Mouse (Mus musculus): ENCODE measurements around the gene Olfr131. TPM values are rescaled to one million over a fixed set of nuclear protein-coding genes. Genes with fewer than 3 reads are reported as not detected.
"Not testable (repeated sequence)": the region's sequence is repeated elsewhere in the genome, so short reads cannot be mapped to it uniquely, and the experiment has no call there.

Gene Olfr131
- not detected in 2 replicates for polyA plus RNA-seq (2015; fragmentation: Nextera tagmentation; extraction: Ambion mirVana)

DNA sequence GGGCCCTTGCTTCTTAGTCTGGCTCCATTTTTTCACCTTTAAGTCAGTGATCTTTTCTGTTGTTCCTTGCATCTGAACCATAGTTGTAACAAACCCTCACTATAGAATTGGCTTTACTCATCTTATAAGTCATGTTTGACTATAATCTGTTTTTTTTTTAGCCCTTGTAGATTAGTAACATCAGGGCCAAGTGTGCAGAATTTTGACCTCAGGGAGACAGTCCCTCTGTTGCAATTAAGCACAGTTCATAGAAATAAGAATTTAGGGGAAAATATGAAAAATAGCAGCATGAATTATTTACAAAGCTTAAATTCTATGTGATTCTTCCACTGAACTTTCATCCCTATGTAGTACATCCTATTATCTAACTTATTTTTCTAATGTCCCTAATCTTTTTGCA is at the start of gene Olfr131:
Olfr131 (minus strand) TSS at position 101 of the 400 bp plus-strand sequence.
- Histone ChIP-seq H3K4me1 (replicated peaks; ENCODE audit: control insufficient read depth, insufficient read depth, low read length) (no peaks in the 10 kb centered on the region), H3K27me3 (replicated peaks; ENCODE audit: control insufficient read depth, insufficient read depth, low read length) (no peaks in the 10 kb centered on the region), H3K4me3 (replicated peaks; ENCODE audit: low read length) (no peak within 1 kb of the TSS), H3K9me3 (ENCODE audit: control insufficient read depth, low read length) (no peaks in the 10 kb centered on the region), H3K4me2 (ENCODE audit: low read length) (no peak within 1 kb of the TSS), H3K27ac (ENCODE audit: low read length) (no peak within 1 kb of the TSS), H3K36me3 (ENCODE audit: control insufficient read depth, insufficient read depth) (no peaks in the 10 kb centered on the region), H3K9ac (replicated peaks; ENCODE audit: low read depth, low read length) (no peak within 1 kb of the TSS)
- ATAC-seq, result no peak

DNA sequence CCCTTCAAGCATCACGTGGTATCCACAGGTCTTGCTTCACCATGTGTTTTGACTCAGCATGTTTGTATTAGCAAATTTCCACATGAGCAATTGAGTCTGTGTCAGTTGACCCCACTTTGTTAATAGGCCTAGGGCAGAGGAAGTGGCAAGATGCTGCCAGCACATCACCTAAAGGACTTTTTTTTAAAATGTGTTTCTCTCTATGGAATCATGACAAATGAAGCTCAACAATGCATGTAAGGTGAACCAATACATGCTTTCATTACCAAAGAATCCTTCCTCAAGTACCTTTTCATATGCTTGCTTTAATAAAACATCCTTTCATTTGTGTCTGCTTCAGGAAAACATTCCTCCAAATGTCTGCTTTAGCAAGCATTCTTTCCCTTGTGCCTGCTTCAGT is 45.9 kb upstream of the Olfr131 start, which contains the start of gene Olfr132:
Olfr132 (minus strand) TSS at position 101 of the 400 bp plus-strand sequence.
- WGBS, result 58% methylated on average over 1 of the region's 1 CpGs
- no peaks in the 10 kb centered on the region for H3K4me1 ChIP-seq (replicated peaks; ENCODE audit: control insufficient read depth, insufficient read depth, low read length)
- no peak within 1 kb of the TSS for H3K27ac ChIP-seq (ENCODE audit: low read length)
- no peak within 1 kb of the TSS for H3K4me2 ChIP-seq (ENCODE audit: low read length)
- H3K27me3 ChIP-seq (replicated peaks; ENCODE audit: control insufficient read depth, insufficient read depth, low read length), result no peaks in the 10 kb centered on the region
- no peaks in the 10 kb centered on the region for H3K9me3 ChIP-seq (ENCODE audit: control insufficient read depth, low read length)
- H3K9ac ChIP-seq (replicated peaks; ENCODE audit: low read depth, low read length), result no peak within 1 kb of the TSS
- no peaks in the 10 kb centered on the region for H3K36me3 ChIP-seq (ENCODE audit: control insufficient read depth, insufficient read depth)
- no peak within 1 kb of the TSS for H3K4me3 ChIP-seq (replicated peaks; ENCODE audit: low read length)
- no peak for ATAC-seq

- not testable (repeated sequence) for H3K9me3 ChIP-seq (ENCODE audit: control insufficient read depth, low read length); ATAC-seq; H3K4me3 ChIP-seq (replicated peaks; ENCODE audit: low read length); H3K36me3 ChIP-seq (ENCODE audit: control insufficient read depth, insufficient read depth); H3K4me2 ChIP-seq (ENCODE audit: low read length); H3K27ac ChIP-seq (ENCODE audit: low read length); H3K27me3 ChIP-seq (replicated peaks; ENCODE audit: control insufficient read depth, insufficient read depth, low read length); H3K4me1 ChIP-seq (replicated peaks; ENCODE audit: control insufficient read depth, insufficient read depth, low read length); H3K9ac ChIP-seq (replicated peaks; ENCODE audit: low read depth, low read length)
- 59% methylated on average over 3 of the region's 3 CpGs for WGBS
Measured at GRCm38 (mm10) chr17:38125371-38125770, 36.9 kb upstream of the Olfr131 start.

GRCm38 (mm10) chr17:38124199-38124598 is 35.7 kb upstream of the Olfr131 start:
- H3K9ac ChIP-seq (replicated peaks; ENCODE audit: low read depth, low read length); H3K4me1 ChIP-seq (replicated peaks; ENCODE audit: control insufficient read depth, insufficient read depth, low read length); ATAC-seq; H3K27ac ChIP-seq (ENCODE audit: low read length); H3K4me2 ChIP-seq (ENCODE audit: low read length); H3K9me3 ChIP-seq (ENCODE audit: control insufficient read depth, low read length); H3K4me3 ChIP-seq (replicated peaks; ENCODE audit: low read length); H3K36me3 ChIP-seq (ENCODE audit: control insufficient read depth, insufficient read depth); H3K27me3 ChIP-seq (replicated peaks; ENCODE audit: control insufficient read depth, insufficient read depth, low read length): not testable (repeated sequence)
- 86% methylated on average over 1 of the region's 1 CpGs for WGBS

DNA sequence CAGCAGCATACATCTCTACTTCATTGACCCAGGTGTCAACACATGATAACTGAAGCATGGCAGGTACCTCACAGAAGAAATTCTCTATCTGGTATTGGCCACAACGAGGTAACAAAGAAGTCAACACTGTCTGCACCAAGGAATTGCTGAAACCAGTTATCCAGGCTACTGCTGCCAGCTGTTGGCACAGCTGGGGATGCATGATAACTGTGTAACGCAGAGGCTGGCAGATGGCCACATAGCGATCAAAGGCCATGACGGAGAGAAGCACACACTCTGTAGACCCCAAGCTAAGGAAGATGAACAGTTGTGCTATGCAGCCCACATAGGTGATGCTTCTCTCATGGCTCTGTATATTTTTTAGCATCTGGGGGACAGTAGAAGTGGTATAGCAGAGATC is 6.1 kb downstream of the Olfr131 start:
- Histone ChIP-seq H3K27ac (ENCODE audit: low read length) (no peak overlapping the region), H3K9ac (replicated peaks; ENCODE audit: low read depth, low read length) (no peak overlapping the region), H3K4me1 (replicated peaks; ENCODE audit: control insufficient read depth, insufficient read depth, low read length) (no peaks in the 10 kb centered on the region), H3K27me3 (replicated peaks; ENCODE audit: control insufficient read depth, insufficient read depth, low read length) (no peaks in the 10 kb centered on the region), H3K36me3 (ENCODE audit: control insufficient read depth, insufficient read depth) (no peaks in the 10 kb centered on the region), H3K9me3 (ENCODE audit: control insufficient read depth, low read length) (no peaks in the 10 kb centered on the region; the same call in 1 of the 2 replicates), H3K4me3 (replicated peaks; ENCODE audit: low read length) (no peak overlapping the region), H3K4me2 (ENCODE audit: low read length) (no peak overlapping the region)
- no peak for ATAC-seq
- 87% methylated on average over 4 of the region's 4 CpGs for WGBS

DNA sequence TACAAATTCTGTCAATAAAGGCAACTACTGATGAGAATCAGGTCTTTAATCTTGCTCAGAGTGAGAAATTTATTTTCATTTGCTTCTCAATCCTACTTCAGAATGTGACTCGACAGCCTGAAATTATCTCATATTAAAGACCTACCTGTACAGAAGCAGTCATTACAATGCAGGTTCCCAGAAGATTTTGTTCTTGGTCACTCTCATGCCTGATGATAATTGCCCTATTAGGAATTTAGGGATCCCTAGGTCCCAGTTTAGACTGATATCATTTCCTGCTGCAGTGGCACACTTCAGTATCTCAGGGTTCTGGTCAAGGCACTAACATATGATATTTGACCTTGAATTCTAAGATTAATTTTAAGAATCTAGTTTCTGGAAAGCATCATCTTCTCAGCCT is 24.9 kb downstream of the Olfr131 start, which contains the start of gene Olfr130:
Olfr130 (plus strand) TSS at position 301 of the 400 bp plus-strand sequence.
- Histone ChIP-seq H3K9me3 (ENCODE audit: control insufficient read depth, low read length) (no peaks in the 10 kb centered on the region), H3K36me3 (ENCODE audit: control insufficient read depth, insufficient read depth) (no peaks in the 10 kb centered on the region), H3K4me2 (ENCODE audit: low read length) (no peak within 1 kb of the TSS), H3K9ac (replicated peaks; ENCODE audit: low read depth, low read length) (no peak within 1 kb of the TSS), H3K27ac (ENCODE audit: low read length) (no peak within 1 kb of the TSS), H3K4me1 (replicated peaks; ENCODE audit: control insufficient read depth, insufficient read depth, low read length) (no peaks in the 10 kb centered on the region), H3K27me3 (replicated peaks; ENCODE audit: control insufficient read depth, insufficient read depth, low read length) (no peaks in the 10 kb centered on the region), H3K4me3 (replicated peaks; ENCODE audit: low read length) (no peak within 1 kb of the TSS)
- WGBS, result 89% methylated on average over 1 of the region's 1 CpGs
- ATAC-seq, result no peak

- H3K27ac ChIP-seq (ENCODE audit: low read length), result no peak within 1 kb of the TSS
- WGBS, result 70% methylated on average over 1 of the region's 1 CpGs
- no peak within 1 kb of the TSS for H3K9ac ChIP-seq (replicated peaks; ENCODE audit: low read depth, low read length)
- no peak within 1 kb of the TSS for H3K4me2 ChIP-seq (ENCODE audit: low read length)
- no peaks in the 10 kb centered on the region for H3K4me1 ChIP-seq (replicated peaks; ENCODE audit: control insufficient read depth, insufficient read depth, low read length)
- no peaks in the 10 kb centered on the region for H3K27me3 ChIP-seq (replicated peaks; ENCODE audit: control insufficient read depth, insufficient read depth, low read length)
- H3K4me3 ChIP-seq (replicated peaks; ENCODE audit: low read length), result no peak within 1 kb of the TSS
- no peaks in the 10 kb centered on the region for H3K36me3 ChIP-seq (ENCODE audit: control insufficient read depth, insufficient read depth)
- H3K9me3 ChIP-seq (ENCODE audit: control insufficient read depth, low read length), result no peaks in the 10 kb centered on the region
- no peak for ATAC-seq
Measured at GRCm38 (mm10) chr17:38059979-38060378, 28.5 kb downstream of the Olfr131 start, which contains the start of gene Olfr129. Gene Olfr129 (minus strand): TSS chr17:38060079.

Other genes starting within 250 kb of the Olfr131 start
- gene Olfr126, start 241.2 kb downstream of the Olfr131 start, polyA plus RNA-seq (2015; fragmentation: Nextera tagmentation; extraction: Ambion mirVana), result not detected in 2 replicates
- not detected in 2 replicates for gene Olfr127, start 188.3 kb downstream of the Olfr131 start, polyA plus RNA-seq (2015; fragmentation: Nextera tagmentation; extraction: Ambion mirVana)
- not detected in 2 replicates for gene Olfr128, start 168.1 kb downstream of the Olfr131 start, polyA plus RNA-seq (2015; fragmentation: Nextera tagmentation; extraction: Ambion mirVana)
- gene Olfr761, start 135.6 kb downstream of the Olfr131 start, polyA plus RNA-seq (2015; fragmentation: Nextera tagmentation; extraction: Ambion mirVana), result not detected in 2 replicates
- not detected in 2 replicates for gene Olfr129, start 28.6 kb downstream of the Olfr131 start, polyA plus RNA-seq (2015; fragmentation: Nextera tagmentation; extraction: Ambion mirVana)
- gene Olfr130, start 24.8 kb downstream of the Olfr131 start, polyA plus RNA-seq (2015; fragmentation: Nextera tagmentation; extraction: Ambion mirVana), result not detected in 2 replicates
- gene Olfr132, start 45.8 kb upstream of the Olfr131 start, polyA plus RNA-seq (2015; fragmentation: Nextera tagmentation; extraction: Ambion mirVana), result not detected in 2 replicates
- not detected in 2 replicates for gene Olfr133, start 56.6 kb upstream of the Olfr131 start, polyA plus RNA-seq (2015; fragmentation: Nextera tagmentation; extraction: Ambion mirVana)
- gene Olfr134, start 82.7 kb upstream of the Olfr131 start, polyA plus RNA-seq (2015; fragmentation: Nextera tagmentation; extraction: Ambion mirVana), result not detected in 2 replicates
- gene Olfr135, start 115.6 kb upstream of the Olfr131 start, polyA plus RNA-seq (2015; fragmentation: Nextera tagmentation; extraction: Ambion mirVana), result not detected in 2 replicates
- gene Olfr138, start 172.3 kb upstream of the Olfr131 start, polyA plus RNA-seq (2015; fragmentation: Nextera tagmentation; extraction: Ambion mirVana), result not detected in 2 replicates
- gene Olfr137, start 218.9 kb upstream of the Olfr131 start, polyA plus RNA-seq (2015; fragmentation: Nextera tagmentation; extraction: Ambion mirVana), result not detected in 2 replicates
- not detected in 2 replicates for gene Olfr136, start 241.1 kb upstream of the Olfr131 start, polyA plus RNA-seq (2015; fragmentation: Nextera tagmentation; extraction: Ambion mirVana)

Measured in forebrain, embryonic 16.5 days (tissue).